Mouse (Mus musculus) heart, adult 2 months (tissue): Measurements from ENCODE around the gene Btbd9.

ENCODE experiments used
- CTCF ChIP-seq: fragments of 200-600 bp; IDR thresholded peaks from 2 replicates; pipeline ENCODE4 v1.8.1; 2022; ENCODE audit warnings: antibody characterized with exemption, mild to moderate bottlenecking, moderate library complexity
- EP300 ChIP-seq: fragments of 200-500 bp; IDR thresholded peaks from 2 replicates; pipeline ENCODE4 v1.6.1; 2011; ENCODE audit warnings: low read depth, low read length, control low read depth; ENCODE audit not compliant: insufficient read depth
- POLR2A ChIP-seq: fragments of 200-500 bp; IDR thresholded peaks from 2 replicates; pipeline ENCODE4 v1.6.1; 2011; ENCODE audit warnings: mild to moderate bottlenecking, low read depth, low read length, control low read depth; ENCODE audit not compliant: insufficient read depth

- TF ChIP-seq POLR2A = no peak
- no peak for TF ChIP-seq EP300
- no peak for TF ChIP-seq CTCF
These were observed 95.9 kb downstream of the Btbd9 start for GRCm38 (mm10) chr17:30480381-30480780.
